Mouse (Mus musculus): ENCODE measurements at regions not wholly inside any gene's neighbourhood (a gene's known extent, or its start where the extent isn't known, plus 50 kb on each side); places are given as distances from the start of the nearest gene placed in this dataset.
A peak's percentile ranks its signal among the peaks of the same experiment; 100 is the strongest.

GRCm38 (mm10) chr4:152731082-152731720 lies 253.5 kb upstream of the Kcnab2 start:
- no peak for DNase-seq (ENCODE audit: low spot score in 2 of 2)

GRCm38 (mm10) chr4:152729421-152729820 lies 251.8 kb upstream of the Kcnab2 start:
- no peak for DNase-seq (ENCODE audit: low spot score in 2 of 2)

GRCm38 (mm10) chr4:152725881-152726280 lies 248.2 kb upstream of the Kcnab2 start:
- DNase-seq (ENCODE audit: low spot score in 2 of 2) = no peak

- DNase-seq (ENCODE audit: low spot score in 2 of 2) = no peak
These were observed 247.8 kb upstream of the Kcnab2 start for GRCm38 (mm10) chr4:152725423-152725822.

- no peak for DNase-seq (ENCODE audit: low spot score in 2 of 2)
These were observed 247.1 kb upstream of the Kcnab2 start for GRCm38 (mm10) chr4:152724741-152725140.

GRCm38 (mm10) chr4:152724026-152724425 lies 246.4 kb upstream of the Kcnab2 start:
- no peak for DNase-seq (ENCODE audit: low spot score in 2 of 2)

GRCm38 (mm10) chr4:152720528-152720927 lies 242.9 kb upstream of the Kcnab2 start:
- DNase-seq (ENCODE audit: low spot score in 2 of 2) = no peak

- DNase-seq (ENCODE audit: low spot score in 2 of 2) = no peak
These were observed 241.9 kb upstream of the Kcnab2 start for GRCm38 (mm10) chr4:152719416-152720127.

GRCm38 (mm10) chr4:152710339-152710738 lies 232.7 kb upstream of the Kcnab2 start:
- no peak for DNase-seq (ENCODE audit: low spot score in 2 of 2)

- DNase-seq (ENCODE audit: low spot score in 2 of 2) = peak in 1 of 2 experiments; percentile 6
These were observed 222.5 kb upstream of the Kcnab2 start for GRCm38 (mm10) chr4:152700217-152700616.

- no peak for DNase-seq (ENCODE audit: low spot score in 2 of 2)
These were observed 219.7 kb upstream of the Kcnab2 start for GRCm38 (mm10) chr4:152697247-152697960.

GRCm38 (mm10) chr4:152691735-152692134 lies 214.1 kb upstream of the Kcnab2 start:
- no peak for DNase-seq (ENCODE audit: low spot score in 2 of 2)

GRCm38 (mm10) chr4:152691302-152691701 lies 213.6 kb upstream of the Kcnab2 start:
- DNase-seq (ENCODE audit: low spot score in 2 of 2) = no peak

GRCm38 (mm10) chr4:152690766-152691165 lies 213.1 kb upstream of the Kcnab2 start:
- no peak for DNase-seq (ENCODE audit: low spot score in 2 of 2)

GRCm38 (mm10) chr4:152689831-152690230 lies 212.2 kb upstream of the Kcnab2 start:
- no peak for DNase-seq (ENCODE audit: low spot score in 2 of 2)

- no peak for DNase-seq (ENCODE audit: low spot score in 2 of 2)
These were observed 208.9 kb upstream of the Kcnab2 start for GRCm38 (mm10) chr4:152686509-152687081.

- DNase-seq (ENCODE audit: low spot score in 2 of 2) = no peak
These were observed 196.5 kb upstream of the Kcnab2 start for GRCm38 (mm10) chr4:152674140-152674539.

- peak in 1 of 2 experiments; percentile 7 for DNase-seq (ENCODE audit: low spot score in 2 of 2)
These were observed 185.8 kb upstream of the Kcnab2 start for GRCm38 (mm10) chr4:152663482-152663881.

- DNase-seq (ENCODE audit: low spot score in 2 of 2) = no peak
These were observed 185.4 kb upstream of the Kcnab2 start for GRCm38 (mm10) chr4:152663069-152663468.

GRCm38 (mm10) chr4:152662439-152662838 lies 184.8 kb upstream of the Kcnab2 start:
- DNase-seq (ENCODE audit: low spot score in 2 of 2) = no peak

GRCm38 (mm10) chr4:152650198-152650597 lies 172.5 kb upstream of the Kcnab2 start:
- DNase-seq (ENCODE audit: low spot score in 2 of 2) = no peak

GRCm38 (mm10) chr4:152647620-152648019 lies 169.9 kb upstream of the Kcnab2 start:
- DNase-seq (ENCODE audit: low spot score in 2 of 2) = no peak
